Mouse (Mus musculus) urinary bladder, postnatal 14 days (tissue): ENCODE data around the gene 9430038I01Rik.

Source experiments
- DNase-seq: peaks from one replicate; pipeline ENCODE4 v3.0.0; 2021; ENCODE audit warnings: low spot score

Gene 9430038I01Rik

GRCm38 (mm10) chr7:137365056-137365455, 45.5 kb downstream of the 9430038I01Rik start:
- DNase-seq, result no peak

GRCm38 (mm10) chr7:137364571-137364970, 46.0 kb downstream of the 9430038I01Rik start:
- no peak for DNase-seq

DNA sequence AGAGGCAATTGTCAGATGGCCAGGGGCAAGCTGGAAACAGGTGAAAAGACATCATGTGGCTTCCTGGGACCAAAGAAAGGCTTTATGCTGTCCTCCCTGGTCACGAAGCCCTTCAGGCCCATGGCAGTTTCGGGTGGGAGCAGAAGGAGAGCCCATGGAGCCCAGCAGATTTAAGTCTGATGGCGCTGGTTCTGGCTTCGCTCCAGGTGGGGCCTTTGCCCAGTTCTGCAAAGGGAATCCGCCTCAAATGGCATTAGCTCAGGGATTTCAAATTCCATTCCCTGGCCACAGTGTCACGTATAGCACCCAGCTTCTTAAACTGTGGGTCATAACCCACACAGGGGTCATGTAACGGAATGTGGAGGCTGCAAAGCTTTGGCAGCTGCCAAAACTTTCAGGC, 63.7 kb downstream of the 9430038I01Rik start:
- no peak for DNase-seq

GRCm38 (mm10) chr7:137346068-137346467, 64.5 kb downstream of the 9430038I01Rik start:
- DNase-seq, result no peak

DNA sequence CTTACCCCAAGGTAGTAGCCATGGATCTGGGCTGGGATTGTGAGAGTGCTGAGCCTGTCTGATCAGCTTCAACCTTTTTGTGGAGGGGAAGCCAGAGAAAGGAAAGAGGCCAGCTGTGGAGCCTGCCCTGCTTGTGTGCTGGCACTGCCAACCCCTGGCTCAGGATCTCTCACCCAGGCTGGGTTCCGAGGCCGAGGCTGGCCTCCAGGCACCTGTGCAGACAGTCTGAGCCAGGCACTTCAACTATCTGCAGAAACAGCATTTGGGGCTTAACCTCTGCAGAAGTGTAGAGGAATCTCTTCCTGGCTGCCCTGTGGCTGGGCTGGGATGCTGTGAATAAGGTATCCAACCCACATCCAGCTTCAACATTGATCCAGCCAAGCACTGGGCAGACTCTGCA, 76.6 kb downstream of the 9430038I01Rik start:
- DNase-seq, result no peak
